Mouse (Mus musculus) skeletal muscle tissue, adult 2 months (tissue): ENCODE measurements around the gene Arhgap28.
A peak's percentile ranks its signal among the peaks of the same experiment; 100 is the strongest.

ENCODE experiments used
- DNase-seq: peaks from one replicate; pipeline ENCODE4 v3.0.0-alpha.2; 2012; ENCODE audit warnings: low read depth, low spot score

Arhgap28 gene

DNA sequence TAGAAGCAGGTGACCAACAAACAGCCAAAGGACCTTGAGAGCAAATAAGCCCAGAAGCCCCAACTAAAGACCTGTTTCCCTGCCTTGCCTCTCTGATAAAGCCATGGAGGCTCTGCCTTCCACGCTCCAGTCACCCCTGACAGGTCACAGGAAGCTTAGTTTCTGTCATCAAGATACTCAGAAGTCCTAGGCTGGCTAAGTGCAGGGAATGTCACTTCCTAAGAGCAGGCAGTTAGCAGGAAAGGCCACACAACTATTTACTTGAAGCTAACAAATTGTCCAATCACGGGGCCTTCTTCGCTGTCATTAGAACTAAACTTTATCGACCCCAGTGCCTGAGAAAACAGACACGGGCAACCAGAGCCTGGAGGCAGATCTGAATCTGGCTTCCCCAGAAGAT is 14.2 kb downstream of the Arhgap28 start:
- DNase-seq: no peak

DNA sequence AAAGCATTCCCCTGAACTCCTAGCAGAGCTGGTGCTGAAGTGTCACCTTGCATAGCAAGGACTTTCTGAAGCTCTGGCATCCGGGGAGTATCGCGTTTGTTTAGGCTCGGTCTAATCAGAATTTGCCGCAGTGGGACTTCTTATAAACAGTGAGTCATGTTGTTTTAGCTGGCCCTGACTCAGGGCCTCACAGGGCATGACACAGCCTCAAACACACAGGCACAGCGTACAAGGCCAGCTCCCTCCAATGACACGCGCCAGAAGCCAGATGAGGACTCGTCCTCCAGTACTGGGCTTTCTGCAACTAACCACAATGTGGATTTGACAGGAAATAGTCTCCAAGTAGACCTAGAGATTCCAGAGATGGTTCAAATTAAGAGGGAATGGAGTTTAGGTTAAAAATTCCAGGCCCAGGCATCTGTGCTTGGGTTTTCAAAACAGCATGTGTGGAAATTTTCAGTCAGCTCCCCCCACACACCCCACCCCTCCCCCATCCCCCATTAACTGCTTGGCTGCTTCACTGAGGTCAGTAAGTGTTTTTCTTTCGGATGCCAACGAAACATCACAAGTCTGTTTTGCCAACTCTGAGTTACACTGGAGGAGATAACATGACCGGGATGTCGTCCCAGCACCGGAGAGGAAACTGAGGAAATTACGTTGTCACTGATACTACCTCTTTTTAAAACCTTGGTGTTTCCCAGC is 14.8 kb downstream of the Arhgap28 start:
- DNase-seq: peak; percentile 74

GRCm38 (mm10) chr17:67985532-67985931 is 18.4 kb downstream of the Arhgap28 start:
- no peak for DNase-seq

GRCm38 (mm10) chr17:67980573-67980972 is 23.3 kb downstream of the Arhgap28 start:
- DNase-seq: no peak

DNA sequence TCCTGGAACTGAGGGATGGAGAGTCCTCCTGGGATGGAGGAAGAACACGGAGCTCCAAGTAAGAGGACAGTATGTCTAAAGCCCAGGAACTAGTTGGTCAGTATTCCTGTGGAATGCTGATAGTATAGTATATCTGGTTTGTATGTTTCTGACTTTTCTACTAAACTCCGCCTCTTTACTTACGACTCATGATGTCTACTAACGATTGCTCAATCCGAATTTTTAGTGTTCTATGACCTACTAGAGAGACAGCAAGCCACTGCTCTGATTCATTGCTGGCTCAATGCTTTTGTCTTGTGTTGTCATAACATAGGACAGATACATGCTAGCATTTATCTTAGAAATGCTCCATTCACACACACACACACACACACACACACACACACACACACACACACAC is 24.7 kb downstream of the Arhgap28 start:
- DNase-seq: no peak

DNA sequence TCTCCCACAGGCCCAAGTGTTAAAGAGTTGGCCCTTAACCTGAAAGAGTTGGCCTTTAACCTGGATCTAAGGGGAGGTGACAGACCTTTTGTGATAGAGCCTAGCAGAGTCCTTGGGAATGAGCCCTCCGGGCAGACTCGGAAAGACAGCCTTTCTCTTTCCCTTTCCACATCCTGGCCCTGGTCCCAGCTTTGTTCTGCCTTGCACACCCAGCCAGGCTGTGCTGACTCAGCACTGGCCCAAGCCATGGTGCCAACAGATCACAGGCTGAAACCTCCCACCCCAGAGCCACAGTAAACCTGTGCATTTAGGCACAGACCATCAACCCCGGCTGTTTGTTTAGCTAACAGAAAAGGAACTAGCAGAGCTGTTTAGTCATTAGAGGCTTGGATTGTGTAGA is 25.1 kb downstream of the Arhgap28 start:
- peak; percentile 43 for DNase-seq

DNA sequence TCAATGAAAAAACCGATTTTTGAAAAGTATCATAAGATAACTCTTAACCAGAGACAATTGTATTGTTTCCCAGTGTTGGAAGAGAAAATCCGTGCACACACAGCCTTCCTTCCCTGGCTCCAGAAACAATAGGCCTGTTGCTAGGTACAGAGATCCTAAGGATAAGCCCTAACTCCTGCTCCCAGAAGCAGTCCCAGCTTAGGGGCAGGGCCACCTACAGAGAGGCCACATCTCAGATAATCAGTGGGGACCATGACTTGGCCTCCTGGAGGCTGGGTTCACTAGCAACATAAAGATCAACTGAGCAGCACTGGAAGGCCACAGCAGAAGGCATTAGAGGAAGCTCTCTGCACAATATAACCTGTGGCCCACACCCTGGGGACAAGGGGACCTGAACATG is 27.5 kb downstream of the Arhgap28 start:
- DNase-seq: no peak

GRCm38 (mm10) chr17:67976027-67976426 is 27.9 kb downstream of the Arhgap28 start:
- peak; percentile 22 for DNase-seq

DNA sequence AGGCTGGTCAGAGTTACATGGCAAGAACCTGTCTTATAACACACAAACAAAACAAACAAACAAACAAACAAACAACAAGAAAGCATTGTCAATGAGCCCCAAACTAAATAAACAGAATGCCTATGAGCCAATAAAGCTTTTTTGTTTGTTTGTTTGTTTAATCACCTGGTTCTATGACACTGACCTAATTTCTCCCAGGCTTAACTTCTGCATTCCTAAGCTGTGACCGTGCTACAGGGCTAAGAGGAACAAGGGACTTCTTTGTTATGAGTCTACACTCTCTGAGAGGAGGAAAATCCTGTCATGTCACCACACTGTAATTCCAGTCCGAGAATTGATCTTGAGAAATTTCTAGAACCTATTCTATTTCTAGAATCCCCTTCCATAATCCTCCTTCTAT is 29.2 kb downstream of the Arhgap28 start:
- DNase-seq: no peak

GRCm38 (mm10) chr17:67966853-67967540 is 36.9 kb downstream of the Arhgap28 start:
- no peak for DNase-seq

GRCm38 (mm10) chr17:67962858-67963257 is 41.1 kb downstream of the Arhgap28 start:
- DNase-seq: no peak

DNA sequence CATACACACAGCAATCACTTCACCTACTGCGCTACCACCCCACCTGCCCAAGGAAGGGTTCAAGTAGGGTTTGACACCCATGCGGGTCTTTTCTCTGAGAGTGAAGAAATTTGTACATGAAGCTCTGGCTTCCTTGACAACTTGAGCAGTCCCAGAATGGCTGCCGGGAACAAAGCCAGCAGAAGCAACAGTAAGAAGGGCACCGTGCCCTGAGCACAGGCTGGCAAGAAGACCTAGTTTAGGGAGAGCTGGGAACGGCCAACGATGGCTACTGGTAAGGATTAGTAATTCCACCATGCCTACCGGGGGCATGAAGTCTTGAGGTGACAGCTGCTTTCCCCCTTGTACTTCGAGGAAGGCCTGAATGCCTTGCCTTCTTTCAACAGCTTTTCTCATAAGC is 41.9 kb downstream of the Arhgap28 start:
- DNase-seq: no peak

GRCm38 (mm10) chr17:67958909-67959308 is 45.0 kb downstream of the Arhgap28 start:
- no peak for DNase-seq

GRCm38 (mm10) chr17:67957603-67958002 is 46.3 kb downstream of the Arhgap28 start:
- no peak for DNase-seq

DNA sequence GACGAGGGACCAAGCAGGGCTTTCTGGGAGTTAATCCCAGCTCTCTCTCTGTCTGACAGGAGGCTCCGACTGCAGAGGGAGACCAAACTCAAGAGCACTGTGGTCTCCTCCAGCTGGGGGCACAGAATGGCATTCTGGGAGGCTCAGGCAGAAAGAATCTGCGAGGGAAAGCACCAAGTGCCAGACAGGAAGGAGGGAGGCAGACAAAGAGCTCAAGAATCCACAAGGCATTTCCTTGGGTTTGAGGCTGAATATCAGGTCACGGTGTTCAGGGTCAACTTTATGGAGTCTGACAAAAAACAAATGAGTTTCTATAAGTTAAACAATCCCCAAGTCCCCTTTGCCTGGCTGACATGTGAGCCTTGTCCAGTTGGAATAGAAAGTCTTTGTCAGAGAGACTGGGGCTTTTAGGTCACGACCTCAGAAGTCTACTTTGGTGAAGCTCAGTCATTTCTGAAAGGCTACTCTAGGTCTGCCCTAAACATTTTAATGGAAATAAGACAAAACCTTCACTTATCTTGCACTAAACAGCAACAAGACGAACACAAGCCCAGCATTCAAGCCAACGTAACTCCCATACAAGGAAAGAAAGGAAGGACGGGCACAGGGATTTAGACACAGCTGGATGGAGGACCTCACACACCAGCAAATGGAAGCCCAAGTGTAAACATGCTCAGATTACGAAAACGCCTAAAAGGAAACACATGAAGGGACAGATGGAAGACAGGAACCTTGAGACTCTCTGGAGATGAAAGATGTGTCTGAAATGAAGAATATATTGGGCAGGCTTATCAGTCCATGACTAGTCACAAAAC is 47.8 kb downstream of the Arhgap28 start:
- DNase-seq: no peak

DNA sequence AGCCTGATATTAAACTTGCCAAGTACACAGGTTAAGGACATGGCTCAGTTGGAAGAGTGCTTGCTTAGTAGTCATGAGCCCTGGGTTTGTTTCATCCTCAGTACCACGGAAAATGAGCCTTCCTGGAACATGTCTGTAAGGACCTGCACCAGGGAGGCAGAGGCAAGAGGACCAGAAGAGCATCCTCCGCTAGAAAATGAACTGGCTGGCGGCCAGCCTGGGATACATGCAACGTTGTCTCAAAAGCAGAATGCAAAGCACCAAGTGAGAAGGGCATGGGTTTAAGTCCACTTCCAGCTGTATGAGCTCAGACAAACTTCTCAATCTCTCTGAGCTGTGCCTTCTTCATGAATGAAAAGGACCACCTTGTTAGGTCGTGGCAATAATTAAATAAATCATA is 49.0 kb downstream of the Arhgap28 start:
- DNase-seq: no peak

DNA sequence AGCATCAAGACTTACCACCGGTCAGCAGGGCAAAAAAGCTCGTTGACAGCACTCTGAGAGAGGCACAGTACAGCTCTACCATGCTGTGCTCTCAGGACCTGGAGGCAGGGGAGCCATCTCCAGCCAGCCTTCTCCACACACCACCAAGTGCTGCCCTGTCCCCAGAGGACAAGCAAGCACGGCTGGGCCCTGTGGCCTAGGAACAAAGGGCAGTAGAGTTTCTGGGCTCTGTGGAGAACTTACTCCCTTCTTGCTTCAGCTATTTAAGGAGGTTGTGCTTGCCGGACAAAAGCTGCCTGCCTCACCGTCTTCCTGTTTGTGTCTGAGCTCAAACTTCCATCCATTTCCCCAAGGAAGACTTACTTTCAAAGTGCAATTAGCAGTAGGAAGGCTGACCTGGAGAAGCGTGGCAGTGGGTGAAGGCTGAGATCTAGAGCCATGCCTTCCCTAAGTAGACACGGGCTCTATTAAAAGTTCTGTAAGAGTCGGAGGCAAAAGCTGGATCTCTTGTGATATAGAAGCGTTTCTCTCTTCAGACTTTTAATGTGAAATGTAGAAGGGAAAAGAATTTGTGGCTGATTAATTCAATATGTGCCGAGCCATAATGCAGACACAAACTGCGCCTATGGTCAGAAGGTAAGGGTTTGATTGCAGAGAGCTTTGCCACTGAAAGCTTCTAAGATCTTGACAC is 53.3 kb downstream of the Arhgap28 start:
- no peak for DNase-seq

- DNase-seq: no peak
These were observed 55.3 kb downstream of the Arhgap28 start for GRCm38 (mm10) chr17:67948601-67949000.

GRCm38 (mm10) chr17:67945453-67945852 is 58.5 kb downstream of the Arhgap28 start:
- no peak for DNase-seq

GRCm38 (mm10) chr17:67944256-67944655 is 59.7 kb downstream of the Arhgap28 start:
- no peak for DNase-seq

DNA sequence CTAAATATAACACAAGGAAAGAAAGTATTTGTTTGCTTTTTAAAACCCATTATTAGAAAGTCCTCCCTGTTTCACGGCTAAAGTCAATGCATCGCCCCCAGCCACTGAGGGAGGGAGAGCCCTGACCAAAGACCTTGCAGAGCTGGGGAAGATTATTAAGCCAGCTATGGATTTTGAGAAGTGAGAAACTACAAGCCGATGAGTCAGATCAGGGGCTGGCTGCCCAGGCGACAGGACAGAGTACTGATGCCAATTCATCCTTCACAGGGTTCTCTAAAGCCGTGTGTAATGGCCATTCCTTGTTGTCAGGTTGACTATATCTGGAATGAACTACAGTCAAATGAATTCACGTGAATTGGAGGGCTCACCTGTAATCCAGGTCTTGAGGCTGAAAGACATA is 62.9 kb downstream of the Arhgap28 start:
- DNase-seq: no peak

DNA sequence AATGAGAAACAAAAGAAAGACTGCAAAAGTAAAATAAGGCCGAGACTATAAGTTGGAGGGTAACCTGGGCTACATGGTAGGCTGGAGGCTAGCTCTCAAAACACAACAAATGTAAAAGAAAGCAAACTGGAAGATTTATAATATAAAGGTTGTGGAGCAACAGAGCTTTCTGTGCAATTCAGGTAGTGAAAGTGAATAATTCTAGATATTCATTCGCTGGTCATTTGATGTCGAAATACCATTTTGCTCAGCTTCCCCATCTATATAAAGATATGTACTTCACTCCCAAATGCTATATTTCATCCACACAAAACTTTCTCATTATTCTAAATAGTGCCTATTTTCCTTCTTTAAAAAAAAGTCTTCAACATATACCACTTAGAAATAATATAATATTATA is 66.9 kb downstream of the Arhgap28 start:
- no peak for DNase-seq
